Mouse (Mus musculus) adrenal gland (tissue): ENCODE data around the gene Agl.
"Not testable (repeated sequence)": the region's sequence is repeated elsewhere in the genome, so short reads cannot be mapped to it uniquely, and the experiment has no call there.

Source experiments
- intact Hi-C: fragments of 180-260 bp; cut with DNase I; formaldehyde crosslinking; loops from one replicate; pipeline ENCODE4 v1.15.1; 2025

Agl gene

DNA sequence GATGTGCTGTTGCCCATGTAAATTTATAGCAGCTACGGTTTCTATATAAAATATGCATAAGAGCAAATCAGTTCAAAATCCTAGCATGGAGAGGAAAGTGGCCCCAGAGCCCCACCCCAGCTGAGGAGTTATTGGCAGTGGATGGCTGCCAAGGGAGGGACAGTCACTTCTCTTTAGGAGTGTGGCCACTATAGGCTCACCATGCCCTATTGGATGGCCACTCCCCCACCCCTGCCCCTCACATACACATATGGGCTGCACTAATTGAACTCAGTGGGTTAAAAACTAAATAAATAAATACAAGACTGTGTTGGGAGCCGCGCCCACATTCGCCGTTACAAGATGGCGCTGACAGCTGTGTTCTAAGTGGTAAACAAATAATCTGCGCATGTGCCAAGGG lies 9.3 kb upstream of the Agl start:
- intact Hi-C loops = no loop called here

- intact Hi-C loops = no loop called here
These were observed 8.8 kb upstream of the Agl start for GRCm38 (mm10) chr3:116816674-116817215.

DNA sequence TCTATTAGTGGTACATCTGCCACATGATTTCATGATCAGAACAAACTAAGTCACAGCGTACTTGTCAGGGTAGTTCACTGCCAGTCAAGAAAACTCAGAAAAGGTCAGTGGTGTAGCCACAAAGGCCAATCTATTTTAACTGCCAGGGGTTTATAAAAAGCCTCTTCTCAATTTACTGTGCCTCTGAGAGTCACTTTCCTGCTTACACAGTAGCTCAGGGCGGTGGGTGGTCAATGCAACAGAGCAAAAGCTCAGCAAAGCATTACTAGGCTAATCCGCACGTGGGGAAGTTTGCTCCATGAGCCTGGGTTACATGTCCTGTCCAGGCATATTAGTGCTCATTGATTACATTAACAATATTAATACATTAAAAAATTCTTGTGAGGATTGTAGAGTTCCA lies 8.0 kb upstream of the Agl start:
- intact Hi-C loops = no loop called here

GRCm38 (mm10) chr3:116815305-116815797 lies 7.4 kb upstream of the Agl start:
- intact Hi-C loops = no loop called here

- intact Hi-C loops = no loop called here
These were observed 5.0 kb upstream of the Agl start for GRCm38 (mm10) chr3:116812946-116813345.

DNA sequence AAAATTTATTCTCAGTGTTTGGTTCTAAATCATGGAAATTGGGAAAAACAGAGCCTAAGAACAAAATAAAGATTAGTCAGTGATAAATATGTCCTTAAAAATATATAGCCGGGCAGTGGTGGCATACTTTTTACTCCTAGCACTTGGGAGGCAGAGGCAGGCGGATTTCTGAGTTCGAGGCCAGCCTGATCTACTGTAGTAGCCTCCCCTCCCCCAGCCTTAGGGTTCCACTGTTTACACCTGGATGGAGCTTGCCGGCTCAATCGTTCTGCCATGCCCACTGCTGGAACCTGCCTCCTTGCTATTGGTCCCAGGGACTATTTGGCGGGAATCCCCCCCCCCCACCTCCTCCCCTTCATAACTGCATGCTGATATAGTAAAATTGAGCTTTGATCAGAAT lies 2.4 kb upstream of the Agl start:
- intact Hi-C loops = not testable (repeated sequence)

DNA sequence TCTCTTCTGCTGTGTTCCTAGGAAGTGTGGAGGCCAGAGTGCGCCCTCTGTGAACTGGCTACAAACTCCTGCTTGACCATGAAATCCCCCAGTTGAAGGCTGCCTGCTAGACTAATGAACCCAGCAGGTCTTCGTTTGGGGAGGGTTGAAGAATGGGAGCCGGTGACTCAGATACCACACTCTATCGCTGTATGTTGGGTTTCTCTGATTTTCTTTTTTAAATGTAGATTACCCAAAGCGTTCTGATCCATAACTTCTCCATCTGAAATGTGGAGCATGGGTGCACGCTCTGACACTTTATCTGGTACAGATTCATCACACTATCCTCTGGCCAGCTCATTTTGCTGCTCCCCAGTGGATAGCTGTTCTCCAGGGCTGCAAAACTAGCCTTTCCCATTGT lies 1.3 kb upstream of the Agl start:
- intact Hi-C loops = no loop called here

DNA sequence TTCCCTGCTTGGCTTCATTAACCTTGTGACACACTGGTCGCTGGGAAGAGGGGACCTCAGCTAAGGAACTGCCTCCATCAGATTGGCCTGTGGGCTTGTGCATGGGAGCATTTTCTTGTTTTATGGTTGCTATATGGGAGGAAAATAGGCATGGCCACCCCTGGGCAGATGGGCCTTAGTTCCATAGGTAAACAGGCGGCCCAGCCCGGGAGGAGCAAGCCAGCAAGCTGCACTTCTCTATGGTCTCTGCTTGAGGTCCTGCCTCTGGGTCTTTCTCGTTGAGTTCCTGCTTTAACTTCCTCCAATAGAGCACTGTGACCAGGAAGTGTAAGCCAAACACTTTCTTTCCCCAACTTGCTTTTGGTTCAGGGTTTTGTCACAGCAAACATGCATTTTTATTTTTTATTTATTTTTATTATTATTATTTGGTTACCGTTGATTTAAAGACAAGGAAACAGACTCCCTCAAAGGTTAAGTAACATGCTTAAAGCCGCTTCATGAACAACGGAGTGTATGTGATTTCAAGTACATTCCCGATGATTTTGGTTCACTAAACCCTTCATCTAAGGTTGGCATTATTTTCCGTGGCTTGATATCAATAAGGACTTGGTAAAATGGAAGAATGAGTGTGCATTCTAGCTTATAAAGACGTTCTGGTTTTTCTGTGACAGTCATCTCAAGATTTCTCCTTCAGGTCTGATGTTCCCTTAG lies 696 bp upstream of the Agl start:
- intact Hi-C loops = no loop called here

GRCm38 (mm10) chr3:116805866-116806265 lies 2.1 kb downstream of the Agl start:
- intact Hi-C loops = no loop called here

DNA sequence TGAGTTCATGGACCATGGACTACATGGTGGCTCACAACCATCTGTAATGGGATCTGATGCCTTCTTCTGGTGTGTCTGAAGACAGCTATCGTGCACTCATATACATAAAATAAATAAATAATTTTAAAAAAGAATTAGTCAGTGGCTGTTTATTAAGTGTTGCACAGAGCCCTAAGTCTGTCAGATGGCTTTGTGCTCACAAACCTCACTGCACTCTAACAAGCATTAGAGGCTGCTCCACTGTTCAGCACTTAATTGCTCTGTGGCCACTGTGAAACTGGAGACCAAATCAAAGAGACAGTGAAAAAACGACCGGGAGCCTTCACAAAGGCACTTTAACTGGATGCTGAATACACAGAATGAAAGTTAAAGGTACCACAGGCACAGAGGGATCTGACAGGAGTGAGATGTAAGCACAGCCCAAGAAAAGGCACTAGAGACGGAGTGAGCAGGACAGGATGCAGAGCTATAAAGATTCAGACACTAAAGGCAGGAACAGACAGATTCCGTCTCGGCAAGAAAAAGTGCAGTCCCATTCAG lies 3.1 kb downstream of the Agl start:
- intact Hi-C loops = no loop called here

- intact Hi-C loops = no loop called here
These were observed 6.2 kb downstream of the Agl start for GRCm38 (mm10) chr3:116801755-116802154.

DNA sequence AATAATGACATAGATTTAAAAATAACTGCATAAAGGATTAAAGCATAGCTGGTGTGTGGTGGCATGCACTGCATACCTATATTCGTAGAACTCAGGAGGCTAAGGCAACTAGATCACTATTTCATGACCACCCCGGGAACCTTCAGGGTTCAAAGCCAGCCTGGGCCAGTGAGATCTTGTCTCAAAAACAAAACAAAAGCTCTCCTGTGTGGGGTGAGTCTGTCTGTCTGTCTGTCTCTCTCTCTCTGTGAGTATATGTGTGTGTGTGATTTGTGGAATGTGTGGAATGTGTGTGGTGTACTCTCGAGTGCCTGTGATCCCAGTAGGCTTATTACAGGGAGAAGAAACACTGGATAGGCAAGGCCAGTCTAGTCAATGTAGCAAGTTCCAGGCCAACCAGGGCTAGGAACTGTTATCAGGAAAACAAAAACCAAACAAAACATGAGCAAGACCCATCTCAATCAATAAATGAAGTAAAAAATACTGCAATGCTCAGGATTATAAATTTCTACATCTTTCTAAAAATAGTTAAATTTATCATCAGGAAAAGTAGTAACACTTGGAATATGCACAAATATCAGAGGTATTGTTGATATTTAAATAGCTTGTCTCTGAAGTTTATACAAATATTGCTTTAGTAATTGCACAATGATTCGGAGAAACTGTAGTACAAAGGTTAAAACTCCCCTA lies 9.0 kb downstream of the Agl start:
- intact Hi-C loops = no loop called here

DNA sequence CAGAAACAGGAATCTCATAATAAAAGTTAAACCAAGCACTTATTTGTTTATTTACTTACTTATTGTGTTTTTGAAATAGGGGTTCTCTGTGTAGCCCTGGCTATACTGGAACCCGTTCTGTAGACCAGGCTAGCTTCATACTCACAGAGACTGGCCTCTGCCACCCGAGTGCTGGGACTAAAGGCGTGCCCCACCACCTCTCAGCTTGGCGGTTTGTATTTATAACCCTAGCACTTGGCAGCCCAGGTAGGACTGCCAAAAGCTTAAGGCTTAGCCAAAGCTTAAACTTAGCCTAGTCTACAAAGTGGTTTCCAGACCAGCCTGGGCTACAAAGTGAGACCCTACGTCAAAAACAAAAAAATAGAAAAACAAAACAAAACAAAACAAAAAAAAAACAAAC lies 19.1 kb downstream of the Agl start:
- intact Hi-C loops = no loop called here

DNA sequence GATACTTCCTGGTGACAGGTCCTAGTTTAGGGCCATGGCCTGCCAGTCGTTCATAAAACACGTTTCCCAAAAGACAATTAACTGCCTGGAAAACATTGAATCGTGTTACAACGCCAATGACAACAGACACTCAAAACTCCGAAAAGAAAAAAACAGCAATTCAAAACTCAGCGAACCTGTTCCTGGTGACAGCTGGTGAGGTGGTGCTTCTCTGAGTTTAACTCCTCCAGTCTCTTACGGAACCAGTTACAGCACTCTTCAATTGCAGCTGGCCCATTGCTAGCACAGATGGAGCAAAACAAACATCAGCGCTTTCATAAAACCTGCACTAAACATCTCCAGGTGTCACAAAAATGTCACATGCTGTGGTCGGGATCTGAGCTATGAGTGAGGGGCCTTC lies 21.4 kb downstream of the Agl start:
- intact Hi-C loops = no loop called here

DNA sequence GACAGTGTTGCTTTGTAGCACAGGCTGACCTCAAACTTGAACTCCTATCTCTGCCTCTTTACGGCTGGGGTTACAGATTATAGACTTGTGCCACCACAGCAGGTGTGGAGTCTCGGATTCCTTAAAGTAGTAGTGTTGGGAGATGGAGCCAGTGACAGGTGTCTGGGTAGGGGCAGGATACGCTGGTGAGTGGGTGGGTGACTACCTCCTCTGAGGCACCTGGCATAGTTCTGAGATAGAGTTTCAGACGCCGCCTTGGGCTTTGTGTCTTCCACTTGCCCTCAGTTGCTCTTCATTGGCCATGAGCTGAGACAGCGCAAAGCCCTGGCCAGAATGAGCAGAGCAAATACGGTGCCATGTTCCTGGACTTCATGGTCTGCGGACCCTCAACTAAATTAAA lies 22.1 kb downstream of the Agl start:
- intact Hi-C loops = no loop called here

GRCm38 (mm10) chr3:116784811-116785210 lies 23.2 kb downstream of the Agl start:
- intact Hi-C loops = no loop called here

DNA sequence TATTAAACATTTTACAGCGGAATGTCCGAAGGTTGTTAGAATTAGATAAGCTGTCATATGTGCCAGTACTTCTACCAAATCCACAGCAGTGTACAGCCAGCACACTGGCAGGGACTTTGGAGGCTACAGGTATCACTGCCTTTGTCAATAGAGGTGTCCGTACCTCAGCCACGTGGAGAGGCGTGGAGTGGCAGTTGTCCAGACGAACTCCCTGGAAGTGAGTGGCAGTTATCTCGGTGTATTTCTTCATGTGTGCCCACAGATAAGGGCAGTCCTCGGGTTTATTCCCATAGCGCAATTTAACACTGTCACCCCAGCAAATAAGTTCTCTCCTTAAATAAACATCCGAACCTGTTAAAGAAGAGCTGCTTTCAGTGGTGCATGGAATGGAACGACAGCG lies 23.7 kb downstream of the Agl start:
- intact Hi-C loops = no loop called here

DNA sequence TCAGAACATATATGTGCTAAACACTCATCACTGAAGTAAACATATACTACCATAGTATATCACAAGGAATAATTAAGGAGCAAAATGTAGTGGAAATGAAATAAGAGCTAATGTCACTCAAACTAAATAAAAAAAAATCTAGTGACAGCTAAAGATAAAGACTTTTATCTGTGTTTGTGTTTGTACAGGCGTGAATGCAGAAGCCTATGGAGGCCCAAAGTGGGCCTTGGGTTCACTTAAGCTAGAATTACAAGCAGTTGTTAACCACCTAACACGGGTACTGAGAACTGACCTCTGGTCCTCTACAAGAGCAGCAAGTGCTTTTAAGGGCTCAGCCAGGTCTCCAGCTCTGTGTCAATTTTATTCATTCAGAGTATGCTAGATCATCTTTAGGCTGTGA lies 31.0 kb downstream of the Agl start:
- intact Hi-C loops = no loop called here

DNA sequence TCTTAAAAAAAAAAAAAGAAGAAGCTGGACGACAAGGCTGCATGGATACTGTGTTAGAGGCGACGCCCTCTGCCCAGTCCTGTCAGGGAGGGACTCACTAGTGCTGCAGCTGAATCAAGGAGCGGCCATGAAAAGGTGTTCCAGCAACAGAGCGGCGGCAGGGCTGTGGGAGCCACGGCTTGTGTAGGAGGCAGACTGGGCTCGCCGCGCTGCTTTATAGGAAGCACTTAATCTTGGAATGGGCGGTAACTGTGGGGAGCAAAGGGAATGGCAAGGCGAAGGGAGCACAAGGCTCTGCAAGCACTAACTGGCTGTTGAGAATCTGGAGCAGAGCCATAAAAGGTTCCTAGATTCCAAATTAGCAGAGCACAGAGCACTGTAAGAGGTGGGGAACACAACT lies 34.1 kb downstream of the Agl start:
- intact Hi-C loops = loop anchor here (5.0 kb wide), 1 partner anchor 63 kb away; no protein-coding TSS in a partner anchor

DNA sequence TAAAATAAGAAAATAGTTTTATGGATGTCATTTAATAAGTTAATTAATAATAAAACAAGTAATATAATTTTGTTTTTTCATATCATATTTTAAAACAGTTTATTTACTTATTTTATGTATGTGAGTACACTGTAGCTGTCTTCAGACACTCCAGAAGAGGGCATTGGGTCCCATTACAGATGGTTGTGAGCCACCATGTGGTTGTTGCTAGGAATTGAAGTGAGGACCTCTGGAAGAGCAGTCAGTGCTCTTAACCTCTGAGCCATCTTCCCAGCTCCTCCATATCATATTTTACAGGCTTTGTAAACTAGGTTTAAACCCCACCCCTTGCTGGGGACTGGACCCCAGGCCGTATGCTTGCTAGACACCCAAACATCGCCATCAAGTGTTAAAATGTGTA lies 36.4 kb downstream of the Agl start:
- intact Hi-C loops = loop anchor here (5.0 kb wide), 1 partner anchor 66 kb away; no protein-coding TSS in a partner anchor

DNA sequence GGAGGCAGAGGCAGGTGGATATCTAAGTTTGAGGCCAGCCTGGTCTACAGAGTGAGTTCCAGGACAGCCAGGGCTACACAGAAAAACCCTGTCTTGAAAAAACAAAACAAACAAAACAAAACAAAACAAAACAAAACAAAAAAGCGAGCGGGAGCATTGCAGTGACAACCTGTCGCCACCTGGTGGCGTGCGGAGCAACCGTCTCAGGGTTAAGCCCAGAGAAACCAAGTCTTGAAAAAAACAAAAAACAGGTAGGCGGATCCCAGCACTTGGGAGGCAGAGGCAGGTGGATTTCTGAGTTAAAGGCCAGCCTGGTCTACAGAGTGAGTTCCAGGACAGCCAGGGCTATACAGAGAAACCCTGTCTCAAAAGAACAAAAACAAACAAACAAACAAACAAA lies 41.0 kb downstream of the Agl start:
- intact Hi-C loops = not testable (repeated sequence)

- intact Hi-C loops = loop anchor here (5.0 kb wide), 2 partner anchors 156 to 421 kb away; no protein-coding TSS in a partner anchor
These were observed 55.1 kb downstream of the Agl start for GRCm38 (mm10) chr3:116752818-116753217.
